8 mouse cellular contexts compared by ENCODE assay signal in the genomic region with DNA sequence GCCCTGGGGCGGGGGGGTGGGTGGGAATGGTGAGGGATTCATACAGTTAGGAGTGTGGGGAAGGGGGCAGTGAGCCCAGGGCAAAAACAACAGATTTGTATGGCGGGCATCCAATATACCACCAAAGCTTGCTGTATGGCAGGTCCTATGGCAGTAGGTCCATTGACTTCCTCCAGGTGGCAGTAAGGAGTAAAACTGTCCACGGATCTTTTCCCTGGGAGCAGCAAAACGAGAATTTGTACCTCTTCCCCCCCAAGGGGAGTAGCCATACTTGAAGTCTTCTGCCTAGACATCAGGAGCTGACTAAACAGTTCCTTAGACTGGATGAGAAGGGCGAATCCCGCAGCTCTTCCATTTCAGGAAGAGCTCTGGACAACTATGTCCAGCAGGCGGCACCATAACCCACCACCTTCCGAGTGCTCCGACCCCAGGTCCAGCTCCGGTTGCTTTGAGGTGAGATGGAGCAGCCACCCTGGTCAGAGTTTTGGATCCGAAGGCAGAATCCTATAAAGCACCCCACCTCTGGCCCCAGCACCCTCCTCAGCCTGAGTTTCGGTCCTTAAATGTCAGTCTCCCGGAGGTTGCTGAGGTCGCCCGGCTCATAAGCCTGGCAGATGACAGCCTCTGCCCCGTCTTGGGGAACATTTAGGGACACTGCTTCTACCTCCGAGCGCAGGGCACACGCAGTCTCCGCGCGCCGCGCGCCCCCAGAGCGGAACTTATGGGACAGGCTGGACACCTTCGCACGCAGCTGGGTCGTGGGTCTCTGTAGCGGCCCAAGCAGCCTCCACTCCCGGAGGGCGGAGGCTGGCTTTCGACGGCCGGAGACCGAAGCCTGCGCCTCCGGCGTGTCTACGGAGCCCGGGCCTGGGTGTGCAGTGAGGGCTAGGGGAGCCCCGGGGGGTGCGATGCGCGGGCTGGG. TPM values are rescaled to one million over a fixed set of nuclear protein-coding genes. Genes with fewer than 3 reads are reported as not detected.
DNase-seq lines count a peak whose midpoint lies in the region; ATAC-seq lines count a peak whose summit lies in the region.

No protein-coding gene starts in this region.

- ATAC-seq in CD4-positive, CD25-positive, alpha-beta regulatory T cell, adult 4 months: peak; percentile 80
- ATAC-seq in heart, embryonic 11.5 days (replicated peaks; ENCODE audit: insufficient number of reproducible peaks, low FRiP score, low TSS enrichment): 0 out of 2 replicates have a peak, but pooled peaks have one; percentile 24
- no peak for ATAC-seq in liver, embryonic 15.5 days (ENCODE audit: insufficient read depth)

- no peaks in the 10 kb centered on the region for H3K36me3 ChIP-seq in embryonic facial prominence, embryonic 10.5 days (replicated peaks)
- no peaks in the 10 kb centered on the region for H3K36me3 ChIP-seq in heart, embryonic 11.5 days (ENCODE audit: control insufficient read depth, insufficient read depth, low read length)
- H3K36me3 ChIP-seq in liver, embryonic 15.5 days (replicated peaks): no peaks in the 10 kb centered on the region

- H3K27ac ChIP-seq in embryonic facial prominence, embryonic 10.5 days (replicated peaks): no peak overlapping the region; the same call in 1 of the 2 replicates
- no peak overlapping the region for H3K27ac ChIP-seq in heart, embryonic 11.5 days (ENCODE audit: low read depth, low read length)
- no peak overlapping the region for H3K27ac ChIP-seq in liver, embryonic 15.5 days (replicated peaks)

- peaks cover 24% of the 10 kb centered on the region for H3K4me1 ChIP-seq in embryonic facial prominence, embryonic 10.5 days
- H3K4me1 ChIP-seq in heart, embryonic 11.5 days (ENCODE audit: control insufficient read depth, insufficient read depth, low read length): peaks cover 10% of the 10 kb centered on the region; the same call in 1 of the 2 replicates
- H3K4me1 ChIP-seq in liver, embryonic 15.5 days (replicated peaks): peaks cover 13% of the 10 kb centered on the region

- H3K9me3 ChIP-seq in embryonic facial prominence, embryonic 10.5 days: no peaks in the 10 kb centered on the region
- no peaks in the 10 kb centered on the region for H3K9me3 ChIP-seq in heart, embryonic 11.5 days (replicated peaks; ENCODE audit: control insufficient read depth, low read length)
- no peaks in the 10 kb centered on the region for H3K9me3 ChIP-seq in liver, embryonic 15.5 days (replicated peaks)

- H3K27me3 ChIP-seq in embryonic facial prominence, embryonic 10.5 days (replicated peaks; ENCODE audit: low read depth, poor library complexity, severe bottlenecking): peaks cover 71% of the 10 kb centered on the region
- H3K27me3 ChIP-seq in heart, embryonic 11.5 days (ENCODE audit: control insufficient read depth, insufficient read depth, low read length): peaks cover 55% of the 10 kb centered on the region
- peaks cover 80% of the 10 kb centered on the region for H3K27me3 ChIP-seq in liver, embryonic 15.5 days

- peak overlapping the region; percentile 53; the same call in 1 of the 2 replicates for H3K9ac ChIP-seq in heart, embryonic 11.5 days (ENCODE audit: low read depth, low read length)
- H3K9ac ChIP-seq in liver, embryonic 15.5 days: no peak overlapping the region

- peak overlapping the region; percentile 59 for H3K4me3 ChIP-seq in embryonic facial prominence, embryonic 10.5 days
- peak overlapping the region; percentile 52 for H3K4me3 ChIP-seq in heart, embryonic 11.5 days (ENCODE audit: low read depth, low read length)
- peak overlapping the region; percentile 42 for H3K4me3 ChIP-seq in liver, embryonic 15.5 days (replicated peaks)

- WGBS in embryonic facial prominence, embryonic 10.5 days: 2% methylated on average over 45 of the region's 45 CpGs
- WGBS in heart, embryonic 11.5 days (ENCODE audit: insufficient replicate concordance): 2% methylated on average over 45 of the region's 45 CpGs
- WGBS in liver, embryonic 15.5 days (ENCODE audit: insufficient replicate concordance): 2% methylated on average over 45 of the region's 45 CpGs

- DNase-seq in adrenal gland, adult 2 months: peak; percentile 75
- peak; percentile 78 for DNase-seq in embryonic facial prominence, embryonic 10.5 days (ENCODE audit: low spot score)
- peak; percentile 58 for DNase-seq in kidney, adult 9 months
- DNase-seq in natural killer cell, adult 2 months (ENCODE audit: low spot score in 2 of 2): peak; percentile 58 to 62
- peak; percentile 51 for DNase-seq in thymus, postnatal 14 days

- H3K4me2 ChIP-seq in heart, embryonic 11.5 days: peak overlapping the region; percentile 84
- H3K4me2 ChIP-seq in liver, embryonic 15.5 days: peak overlapping the region; percentile 62

RNA-seq across cellular contexts. Expression of a gene that starts 16.4 kb away (rescaled TPM):
- polyA plus RNA-seq in CD4-positive, CD25-positive, alpha-beta regulatory T cell, adult 4 months (2017; shearing (Covaris generic)): not detected
- 10 to 100 TPM; 26.1 to 30.8 TPM for total RNA-seq in adrenal gland, adult 2 months (2021)
- polyA plus RNA-seq in adrenal gland, adult 2 months (2012; rRNA removed): 50.8 and 66.2 TPM in 2 replicates
- polyA plus RNA-seq in embryonic facial prominence, embryonic 10.5 days (2016; fragmentation: Nextera tagmentation; extraction: Ambion mirVana): 0.08 TPM in 1 of 2 replicates, not detected in the other
- 0.34 and 0.50 TPM in 2 replicates for polyA plus RNA-seq in heart, embryonic 11.5 days (2014; fragmentation: Nextera tagmentation; extraction: Ambion mirVana)
- polyA plus RNA-seq in liver, embryonic 15.5 days (2015; fragmentation: Nextera tagmentation; extraction: Ambion mirVana): 0.41 and 0.44 TPM in 2 replicates

RNA-seq across cellular contexts. Expression of a gene that starts 54.4 kb away (rescaled TPM):
- 10 to 100 TPM; 11.7 to 15.3 TPM for polyA plus RNA-seq in CD4-positive, CD25-positive, alpha-beta regulatory T cell, adult 4 months (2017; shearing (Covaris generic))
- 10 to 100 TPM; 24.3 to 33.1 TPM for total RNA-seq in adrenal gland, adult 2 months (2021)
- 29.3 and 37.6 TPM in 2 replicates for polyA plus RNA-seq in adrenal gland, adult 2 months (2012; rRNA removed)
- polyA plus RNA-seq in embryonic facial prominence, embryonic 10.5 days (2016; fragmentation: Nextera tagmentation; extraction: Ambion mirVana): 36.0 and 42.0 TPM in 2 replicates
- 16.5 and 19.7 TPM in 2 replicates for polyA plus RNA-seq in heart, embryonic 11.5 days (2014; fragmentation: Nextera tagmentation; extraction: Ambion mirVana)
- polyA plus RNA-seq in liver, embryonic 15.5 days (2015; fragmentation: Nextera tagmentation; extraction: Ambion mirVana): 106 and 117 TPM in 2 replicates

Comparison
In these comparisons a context has a peak if more than half of its experiments do, and no peak if none do; other contexts are left out.
1. RNA of a gene that starts 16.4 kb away (polyA plus RNA-seq): 50.8 to 66.2 TPM in adrenal gland, adult 2 months; 0.34 to 0.50 TPM in heart, embryonic 11.5 days, 0.41 to 0.44 TPM in liver, embryonic 15.5 days, 0.08 TPM in embryonic facial prominence, embryonic 10.5 days and not detected in CD4-positive, CD25-positive, alpha-beta regulatory T cell, adult 4 months; every median in the first group is over 10 times any median in the second.
2. Peak in every context shown above with its lines, with median percentiles within 50 percentile points of each other: DNase-seq and H3K4me3 ChIP-seq.